ENCODE assay signal across 16 mouse cellular contexts in genomic region chr1:160876968-160877367, GRCm38 (mm10).
"Had no signal": no experiment of that assay in that cellular context is flagged by ENCODE, and none has a peak within 500 bp of the region (broad histone marks: within the 10 kb centered on the region; RNA-seq: fewer than 3 reads in every experiment).

No protein-coding gene starts in this region.

- DNase-seq: kidney, postnatal 10 days; kidney, postnatal 36 days; layer of hippocampus, postnatal 36 days; liver, postnatal 0 days; lung, embryonic 14.5 days; right cerebral cortex, adult 18-20 months; right cerebral cortex, postnatal 14 days; right cerebral cortex, postnatal 4 days; thymus, adult 2 months; thymus, postnatal 14 days; thymus, postnatal 4 days had no signal

- H3K36me3 ChIP-seq: midbrain, embryonic 13.5 days; neural tube, embryonic 12.5 days; neural tube, embryonic 15.5 days had no signal

- H3K4me2 ChIP-seq: liver, embryonic 11.5 days; lung, embryonic 14.5 days; midbrain, embryonic 13.5 days; neural tube, embryonic 12.5 days; neural tube, embryonic 15.5 days had no signal

- H3K4me3 ChIP-seq: left cerebral cortex, adult 2 months; midbrain, embryonic 13.5 days; neural tube, embryonic 12.5 days; neural tube, embryonic 15.5 days had no signal

- H3K27me3 ChIP-seq: midbrain, embryonic 13.5 days; neural tube, embryonic 12.5 days; neural tube, embryonic 15.5 days had no signal
